Mouse (Mus musculus): ENCODE measurements around the gene Nrros.
A peak's percentile ranks its signal among the peaks of the same experiment; 100 is the strongest.

GRCm38 (mm10) chr16:32164396-32165027 is 882 bp downstream of the Nrros start:
- TF ChIP-seq CTCF (IDR thresholded peaks at IDR 0.05) = no peak
- TF ChIP-seq POLR2A (IDR thresholded peaks at IDR 0.05; ENCODE audit: insufficient read depth, low read depth, low read length) = 0 out of 2 replicates have a peak, but pooled peaks have one; percentile 2
- no peak for TF ChIP-seq EP300 (IDR thresholded peaks at IDR 0.05; ENCODE audit: insufficient read depth, low read depth, low read length)
